ENCODE assay signal across 12 mouse cellular contexts in genomic region chr10:76643446-76643845, GRCm38 (mm10). TPM values are rescaled to one million over a fixed set of nuclear protein-coding genes. Genes with fewer than 3 reads are reported as not detected.
DNase-seq lines count a peak whose midpoint lies in the region; ATAC-seq and TF ChIP-seq lines count a peak whose summit lies in the region.
"Had no signal": no experiment of that assay in that cellular context is flagged by ENCODE, and none has a peak within 500 bp of the region (broad histone marks: within the 10 kb centered on the region; RNA-seq: fewer than 3 reads in every experiment).

No protein-coding gene starts in this region.

- H3K27ac ChIP-seq in liver, adult 2 months (replicated peaks; ENCODE audit: insufficient read depth, low read depth, low read length) = 0 out of 2 replicates have a peak overlapping the region, but pooled peaks have one; percentile 16
- H3K27ac ChIP-seq in embryonic fibroblast, embryonic 13.5 days (ENCODE audit: insufficient read depth, low read length) = peak overlapping the region; percentile 89
- peak overlapping the region; percentile 96 for H3K27ac ChIP-seq in limb, embryonic 15.5 days
- H3K27ac ChIP-seq: forebrain, embryonic 10.5 days had no signal

- no peak overlapping the region for H3K4me2 ChIP-seq in limb, embryonic 15.5 days

- H3K4me1 ChIP-seq in liver, adult 2 months (ENCODE audit: control insufficient read depth, insufficient read depth, low read length) = no peaks in the 10 kb centered on the region
- H3K4me1 ChIP-seq in embryonic fibroblast, embryonic 13.5 days (ENCODE audit: control insufficient read depth, insufficient read depth, low read length) = peaks cover 7% of the 10 kb centered on the region; the same call in 1 of the 2 replicates
- H3K4me1 ChIP-seq in limb, embryonic 15.5 days = peaks cover 28% of the 10 kb centered on the region
- H3K4me1 ChIP-seq: forebrain, embryonic 10.5 days; megakaryocyte, embryonic 14.5 days had no signal

- WGBS in liver, adult 2 months = 76% methylated on average over 9 of the region's 9 CpGs
- WGBS in limb, embryonic 15.5 days = 54% methylated on average over 9 of the region's 9 CpGs

- TF ChIP-seq CTCF in liver, adult 2 months (IDR thresholded peaks at IDR 0.05; ENCODE audit: low read depth, low read length) = no peak
- TF ChIP-seq CTCF in embryonic fibroblast, embryonic 13.5 days (IDR thresholded peaks at IDR 0.05; ENCODE audit: borderline replicate concordance, insufficient read depth, low read length) = no peak

- no peaks in the 10 kb centered on the region for H3K79me2 ChIP-seq in liver, adult 2 months (ENCODE audit: control insufficient read depth, insufficient read depth, low read length)

- DNase-seq in heart, adult 11 months = peak; percentile 94
- DNase-seq in heart, adult 9 months (ENCODE audit: low spot score in 2 of 2) = no peak
- no peak for DNase-seq in liver, adult 2 months (ENCODE audit: extremely low read depth, low read depth, low spot score)
- DNase-seq in liver = no peak
- DNase-seq in right cerebral cortex, postnatal 25 days = no peak
- no peak for DNase-seq in urinary bladder, adult 2 months (ENCODE audit: low spot score)
- DNase-seq: thymus, adult 2 months had no signal

- no peaks in the 10 kb centered on the region for H3K9me3 ChIP-seq in limb, embryonic 15.5 days
- H3K9me3 ChIP-seq: forebrain, embryonic 10.5 days had no signal

- H3K4me3 ChIP-seq in liver, adult 2 months (ENCODE audit: insufficient read depth, low read depth, low read length) = no peak overlapping the region
- H3K4me3 ChIP-seq in embryonic fibroblast, embryonic 13.5 days (ENCODE audit: insufficient read depth, low read length) = no peak overlapping the region
- H3K4me3 ChIP-seq in limb, embryonic 15.5 days = no peak overlapping the region
- H3K4me3 ChIP-seq: forebrain, embryonic 10.5 days; megakaryocyte, embryonic 14.5 days had no signal

- peak; percentile 38; the same call in 1 of the 2 replicates for ATAC-seq in limb, embryonic 15.5 days (ENCODE audit: insufficient number of reproducible peaks, low FRiP score, low TSS enrichment, low read depth)
- ATAC-seq: activated CD4-positive, CD25-positive, alpha-beta regulatory T cell, adult 4 months had no signal

- H3K9ac ChIP-seq in liver, adult 2 months (ENCODE audit: low read depth, low read length) = no peak overlapping the region
- H3K9ac ChIP-seq in limb, embryonic 15.5 days = no peak overlapping the region

- no peaks in the 10 kb centered on the region for H3K36me3 ChIP-seq in liver, adult 2 months (ENCODE audit: control insufficient read depth, insufficient read depth, low read length)
- H3K36me3 ChIP-seq in limb, embryonic 15.5 days = no peaks in the 10 kb centered on the region
- H3K36me3 ChIP-seq: forebrain, embryonic 10.5 days had no signal

- TF ChIP-seq POLR2A in liver, adult 2 months (IDR thresholded peaks at IDR 0.05; ENCODE audit: extremely low read depth, insufficient read depth, low read length) = no peak
- TF ChIP-seq POLR2A in embryonic fibroblast, embryonic 13.5 days (IDR thresholded peaks at IDR 0.05; ENCODE audit: low read depth, low read length) = no peak

- no peaks in the 10 kb centered on the region for H3K27me3 ChIP-seq in liver, adult 2 months (ENCODE audit: control insufficient read depth, insufficient read depth, low read length)
- no peaks in the 10 kb centered on the region for H3K27me3 ChIP-seq in limb, embryonic 15.5 days

RNA-seq across cellular contexts. Expression of gene Col6a2, which starts 20.0 kb away (rescaled TPM):
- 1.8 and 2.9 TPM in 2 replicates for total RNA-seq in liver, adult 2 months (2014; rRNA removed)
- polyA plus RNA-seq in liver, adult 2 months (2012; rRNA removed) = 3.2 and 3.6 TPM in 2 replicates
- polyA plus RNA-seq in embryonic fibroblast, embryonic 13.5 days (2011; ENCODE audit: insufficient read length, low read depth, missing spikeins) = 476 and 628 TPM in 2 replicates
- polyA plus RNA-seq in limb, embryonic 15.5 days (2015; fragmentation: Nextera tagmentation; extraction: Ambion mirVana) = 369 and 451 TPM in 2 replicates
- 239 and 336 TPM in 2 replicates for polyA plus RNA-seq in urinary bladder, adult 2 months (2012; rRNA removed)

Comparison
In these comparisons a context has a peak if more than half of its experiments do, and no peak if none do; other contexts are left out.
1. H3K27ac ChIP-seq: peak in every context shown above with its lines; median percentile 96 in limb, embryonic 15.5 days; 89 in embryonic fibroblast, embryonic 13.5 days; 16 in liver, adult 2 months.
2. RNA of gene Col6a2, which starts 20.0 kb away (polyA plus RNA-seq): 476 to 628 TPM in embryonic fibroblast, embryonic 13.5 days, 369 to 451 TPM in limb, embryonic 15.5 days and 239 to 336 TPM in urinary bladder, adult 2 months; 3.2 to 3.6 TPM in liver, adult 2 months; every median in the first group is over 10 times any median in the second.